Mouse (Mus musculus) stomach, postnatal 0 days (tissue): ENCODE measurements around the gene Sh3kbp1.

ENCODE experiments used
- CTCF ChIP-seq: IDR thresholded peaks from 2 replicates; pipeline ENCODE4 v1.5.1; 2016; ENCODE audit warnings: antibody characterized with exemption, low read depth, mild to moderate bottlenecking, moderate library complexity
- EP300 ChIP-seq: optimal IDR thresholded peaks from 2 replicates; pipeline ENCODE3; 2016; ENCODE audit warnings: antibody characterized with exemption

- TF ChIP-seq EP300 = no peak
- no peak for TF ChIP-seq CTCF
These were observed 177.3 kb downstream of the Sh3kbp1 start for GRCm38 (mm10) chrX:159804371-159804770.
